Mouse (Mus musculus) adrenal gland, postnatal 0 days (tissue): ENCODE data around the gene Nabp1. TPM values are rescaled to one million over a fixed set of nuclear protein-coding genes. Genes with fewer than 3 reads are reported as not detected.

Experiments used
- polyA plus RNA-seq: library from polyadenylated mRNA; unstranded; fragments of >200 nt; fragmentation: Nextera tagmentation; extraction: Ambion mirVana; gene quantifications from 2 replicates; pipeline ENCODE4 v1.2.1, GENCODE M21; 2015

The Nabp1 gene
- polyA plus RNA-seq: 8.4 and 11.2 TPM in 2 replicates

GRCm38 (mm10) chr1:51478262-51479026, at the start of gene Nabp1:
TSS of gene Nabp1 (minus strand) at chr1:51478425.

Other genes with a start within 250 kb of the Nabp1 start
- 35.7 and 48.8 TPM in 2 replicates for gene Cavin2, start 189.3 kb downstream of the Nabp1 start, polyA plus RNA-seq